Mouse (Mus musculus): Measurements from ENCODE around the gene Chchd3.

GRCm38 (mm10) chr6:32888894-32889529, 171.0 kb downstream of the Chchd3 start:
- TF ChIP-seq GATA1 (IDR thresholded peaks at IDR 0.05; ENCODE audit: borderline replicate concordance, low read length) (no peak), FLI1 (IDR thresholded peaks at IDR 0.05; ENCODE audit: low read length) (no peak)

Measured in megakaryocyte, embryonic 14.5 days (primary cell).